Mouse (Mus musculus) C2C12 (cell line): ENCODE measurements at regions not wholly inside any gene's neighbourhood (a gene's known extent, or its start where the extent isn't known, plus 50 kb on each side); places are given as distances from the start of the nearest gene placed in this dataset.

ENCODE experiments used
- H3K27me3 ChIP-seq: one replicate; pipeline ENCODE4 v1.6.1; 2011; ENCODE audit not compliant: control insufficient read depth, insufficient read depth, insufficient read length
- H3K36me3 ChIP-seq: one replicate; pipeline ENCODE4 v1.6.1; 2011; ENCODE audit not compliant: control insufficient read depth, insufficient read depth
- H3K4me3 ChIP-seq: one replicate; pipeline ENCODE4 v1.5.1; 2011; ENCODE audit warnings: mild to moderate bottlenecking, control low read depth; ENCODE audit not compliant: poor library complexity, insufficient read depth, severe bottlenecking
- H3K79me2 ChIP-seq: one replicate; pipeline ENCODE4 v1.6.1; 2011; ENCODE audit not compliant: control insufficient read depth, insufficient read depth
- H3K79me3 ChIP-seq: one replicate; pipeline ENCODE4 v1.6.1; 2011; ENCODE audit warnings: low read depth, control low read depth
- H3ac ChIP-seq: one replicate; pipeline ENCODE3; 2011; ENCODE audit warnings: low read depth; ENCODE audit not compliant: control insufficient read depth, insufficient read length
- CEBPB ChIP-seq: IDR thresholded peaks from one replicate; pipeline ENCODE4 v1.6.1; 2011; ENCODE audit warnings: low read depth, mild to moderate bottlenecking, control low read depth, moderate library complexity
- CTCF ChIP-seq: IDR thresholded peaks from one replicate; pipeline ENCODE4 v1.5.1; 2011; ENCODE audit not compliant: control insufficient read depth, insufficient read depth, insufficient read length
- FOSL1 ChIP-seq: IDR thresholded peaks from one replicate; pipeline ENCODE4 v1.8.0; 2011; ENCODE audit warnings: mild to moderate bottlenecking, low read length; ENCODE audit not compliant: poor library complexity, insufficient read depth, severe bottlenecking
- MAX ChIP-seq: IDR thresholded peaks from one replicate; pipeline ENCODE4 v1.6.1; 2011; ENCODE audit warnings: mild to moderate bottlenecking, control low read depth
- MYOD1 ChIP-seq: IDR thresholded peaks from one replicate; pipeline ENCODE4 v1.6.1; 2011; ENCODE audit warnings: low read depth; ENCODE audit not compliant: control insufficient read depth, insufficient read length
- MYOG ChIP-seq: IDR thresholded peaks from one replicate; pipeline ENCODE4 v1.6.1; 2011; ENCODE audit not compliant: control insufficient read depth, insufficient read length; ENCODE audit errors: extremely low read depth
- USF1 ChIP-seq: IDR thresholded peaks from one replicate; pipeline ENCODE4 v1.6.1; 2011; ENCODE audit warnings: low read depth, mild to moderate bottlenecking, control low read depth, moderate library complexity

- Histone ChIP-seq H3K79me3 (no peaks in the 10 kb centered on the region), H3ac (no peak overlapping the region), H3K36me3 (no peaks in the 10 kb centered on the region), H3K27me3 (no peaks in the 10 kb centered on the region), H3K4me3 (no peak overlapping the region), H3K79me2 (no peaks in the 10 kb centered on the region)
- TF ChIP-seq MYOG (no peak), CTCF (no peak), USF1 (no peak), MYOD1 (no peak), FOSL1 (no peak), MAX (no peak), CEBPB (no peak)
Measured at GRCm38 (mm10) chr5:125964039-125964438, 432.5 kb downstream of the Tmem132b start.

GRCm38 (mm10) chr5:125968151-125968550 is 436.6 kb downstream of the Tmem132b start:
- H3K27me3 ChIP-seq, result no peaks in the 10 kb centered on the region
- H3K79me3 ChIP-seq, result no peaks in the 10 kb centered on the region
- TF ChIP-seq CTCF (no peak), MAX (no peak), CEBPB (no peak), MYOG (no peak), MYOD1 (no peak), FOSL1 (no peak), USF1 (no peak)
- no peak overlapping the region for H3ac ChIP-seq
- H3K36me3 ChIP-seq, result no peaks in the 10 kb centered on the region
- H3K4me3 ChIP-seq, result no peak overlapping the region
- H3K79me2 ChIP-seq, result no peaks in the 10 kb centered on the region

GRCm38 (mm10) chr5:125974035-125974434 is 442.5 kb downstream of the Tmem132b start:
- Histone ChIP-seq H3K4me3 (no peak overlapping the region), H3K36me3 (no peaks in the 10 kb centered on the region), H3K79me2 (no peaks in the 10 kb centered on the region), H3K27me3 (no peaks in the 10 kb centered on the region), H3K79me3 (no peaks in the 10 kb centered on the region), H3ac (no peak overlapping the region)
- TF ChIP-seq CEBPB, result no peak
- TF ChIP-seq MYOG, result no peak
- no peak for TF ChIP-seq MYOD1
- TF ChIP-seq MAX, result no peak
- TF ChIP-seq FOSL1, result no peak
- TF ChIP-seq CTCF, result no peak
- TF ChIP-seq USF1, result no peak

- TF ChIP-seq MAX (no peak), MYOG (no peak), MYOD1 (no peak), USF1 (no peak), FOSL1 (no peak), CTCF (no peak), CEBPB (no peak)
- Histone ChIP-seq H3K79me2 (no peaks in the 10 kb centered on the region), H3K4me3 (no peak overlapping the region), H3ac (no peak overlapping the region), H3K79me3 (no peaks in the 10 kb centered on the region), H3K27me3 (no peaks in the 10 kb centered on the region), H3K36me3 (no peaks in the 10 kb centered on the region)
Measured at GRCm38 (mm10) chr5:125979801-125980200, 448.2 kb downstream of the Tmem132b start.

GRCm38 (mm10) chr5:125985356-125985755 is 453.8 kb downstream of the Tmem132b start:
- no peak for TF ChIP-seq USF1
- no peak for TF ChIP-seq CEBPB
- TF ChIP-seq MYOD1, result no peak
- no peak for TF ChIP-seq CTCF
- Histone ChIP-seq H3K36me3 (no peaks in the 10 kb centered on the region), H3K4me3 (no peak overlapping the region), H3K27me3 (no peaks in the 10 kb centered on the region), H3K79me2 (no peaks in the 10 kb centered on the region), H3ac (no peak overlapping the region), H3K79me3 (no peaks in the 10 kb centered on the region)

- TF ChIP-seq MYOD1 (no peak), CEBPB (no peak), CTCF (no peak), MYOG (no peak), USF1 (no peak), MAX (no peak), FOSL1 (no peak)
- H3K36me3 ChIP-seq, result no peaks in the 10 kb centered on the region
Measured at GRCm38 (mm10) chr5:125997173-125997572, 465.6 kb downstream of the Tmem132b start.

More at GRCm38 (mm10) chr5:125997173-125997572, 465.6 kb downstream of the Tmem132b start:
- H3K79me3 ChIP-seq, result no peaks in the 10 kb centered on the region
- no peak overlapping the region for H3K4me3 ChIP-seq
- H3ac ChIP-seq, result no peak overlapping the region
- H3K79me2 ChIP-seq, result no peaks in the 10 kb centered on the region
- H3K27me3 ChIP-seq, result no peaks in the 10 kb centered on the region
